Mouse (Mus musculus): Measurements from ENCODE around the gene Olfr573-ps1. TPM values are rescaled to one million over a fixed set of nuclear protein-coding genes. Genes with fewer than 3 reads are reported as not detected.

The Olfr573-ps1 gene
- polyA plus RNA-seq (2021; fragmentation: Nextera tagmentation), result not detected in 2 replicates
- long read RNA-seq, experiment 1, result 0 reads
- long read RNA-seq, experiment 2, result 0 reads

GRCm38 (mm10) chr7:102942475-102942874 is at the start of gene Olfr573-ps1:
Gene Olfr573-ps1 (minus strand): TSS chr7:102942575.

GRCm38 (mm10) chr7:102989224-102989623 is 46.8 kb upstream of the Olfr573-ps1 start, which contains the start of gene Olfr578:
Gene Olfr578 (minus strand): TSS chr7:102989324.

GRCm38 (mm10) chr7:102975843-102976242 is 33.5 kb upstream of the Olfr573-ps1 start, which contains the start of gene Olfr577:
Gene Olfr577 (minus strand): TSS chr7:102975943.

GRCm38 (mm10) chr7:102962360-102962759 is 20.0 kb upstream of the Olfr573-ps1 start, which contains the start of gene Olfr576:
Gene Olfr576 (plus strand): TSS chr7:102962660.

GRCm38 (mm10) chr7:102958593-102958992 is 16.2 kb upstream of the Olfr573-ps1 start, which contains the start of gene Olfr575:
Gene Olfr575 (minus strand): TSS chr7:102958775.

GRCm38 (mm10) chr7:102948167-102948566 is 5.8 kb upstream of the Olfr573-ps1 start, which contains the start of gene Olfr574:
Gene Olfr574 (plus strand): TSS chr7:102948467.

GRCm38 (mm10) chr7:102924109-102924508 is 18.3 kb downstream of the Olfr573-ps1 start, which contains the start of gene Olfr572:
Gene Olfr572 (plus strand): TSS chr7:102924409.

GRCm38 (mm10) chr7:102917032-102917875 is 25.1 kb downstream of the Olfr573-ps1 start, which contains the start of gene Olfr571:
Gene Olfr571 (minus strand): TSS chr7:102917536.

Other genes with a start within 250 kb of the Olfr573-ps1 start
- gene Olfr557, start 246.7 kb downstream of the Olfr573-ps1 start, polyA plus RNA-seq (2021; fragmentation: Nextera tagmentation), result not detected in 2 replicates
- not detected in 2 replicates for gene Olfr558, start 240.4 kb downstream of the Olfr573-ps1 start, polyA plus RNA-seq (2021; fragmentation: Nextera tagmentation)
- not detected in 2 replicates for gene Olfr33, start 223.5 kb downstream of the Olfr573-ps1 start, polyA plus RNA-seq (2021; fragmentation: Nextera tagmentation)
- gene Olfr559, start 215.1 kb downstream of the Olfr573-ps1 start, polyA plus RNA-seq (2021; fragmentation: Nextera tagmentation), result not detected in 2 replicates
- not detected in 2 replicates for gene Olfr560, start 183.2 kb downstream of the Olfr573-ps1 start, polyA plus RNA-seq (2021; fragmentation: Nextera tagmentation)
- gene Olfr78, start 183.1 kb downstream of the Olfr573-ps1 start, polyA plus RNA-seq (2021; fragmentation: Nextera tagmentation), result 0.33 and 0.41 TPM in 2 replicates
- not detected in 2 replicates for gene Olfr561, start 171.4 kb downstream of the Olfr573-ps1 start, polyA plus RNA-seq (2021; fragmentation: Nextera tagmentation)
- gene Olfr564, start 139.1 kb downstream of the Olfr573-ps1 start, polyA plus RNA-seq (2021; fragmentation: Nextera tagmentation), result not detected in 2 replicates
- not detected in 2 replicates for gene Olfr566, start 83.8 kb downstream of the Olfr573-ps1 start, polyA plus RNA-seq (2021; fragmentation: Nextera tagmentation)
- not detected in 2 replicates for gene Olfr568, start 65.5 kb downstream of the Olfr573-ps1 start, polyA plus RNA-seq (2021; fragmentation: Nextera tagmentation)
- not detected in 2 replicates for gene Olfr569, start 51.7 kb downstream of the Olfr573-ps1 start, polyA plus RNA-seq (2021; fragmentation: Nextera tagmentation)
- gene Olfr570, start 48.0 kb downstream of the Olfr573-ps1 start, polyA plus RNA-seq (2021; fragmentation: Nextera tagmentation), result not detected in 2 replicates
- gene Olfr571, start 25.0 kb downstream of the Olfr573-ps1 start, polyA plus RNA-seq (2021; fragmentation: Nextera tagmentation), result not detected in 2 replicates
- not detected in 2 replicates for gene Olfr572, start 18.2 kb downstream of the Olfr573-ps1 start, polyA plus RNA-seq (2021; fragmentation: Nextera tagmentation)
- gene Olfr574, start 5.9 kb upstream of the Olfr573-ps1 start, polyA plus RNA-seq (2021; fragmentation: Nextera tagmentation), result not detected in 2 replicates
- gene Olfr575, start 16.2 kb upstream of the Olfr573-ps1 start, polyA plus RNA-seq (2021; fragmentation: Nextera tagmentation), result 0.11 TPM in 1 of 2 replicates, not detected in the other
- gene Olfr576, start 20.1 kb upstream of the Olfr573-ps1 start, polyA plus RNA-seq (2021; fragmentation: Nextera tagmentation), result not detected in 2 replicates
- not detected in 2 replicates for gene Olfr577, start 33.4 kb upstream of the Olfr573-ps1 start, polyA plus RNA-seq (2021; fragmentation: Nextera tagmentation)
- not detected in 2 replicates for gene Olfr578, start 46.7 kb upstream of the Olfr573-ps1 start, polyA plus RNA-seq (2021; fragmentation: Nextera tagmentation)
- gene Olfr582, start 95.4 kb upstream of the Olfr573-ps1 start, polyA plus RNA-seq (2021; fragmentation: Nextera tagmentation), result not detected in 2 replicates
- gene Olfr583, start 108.7 kb upstream of the Olfr573-ps1 start, polyA plus RNA-seq (2021; fragmentation: Nextera tagmentation), result not detected in 2 replicates
- gene Olfr584, start 139.3 kb upstream of the Olfr573-ps1 start, polyA plus RNA-seq (2021; fragmentation: Nextera tagmentation), result not detected in 2 replicates
- gene Olfr585, start 155.1 kb upstream of the Olfr573-ps1 start, polyA plus RNA-seq (2021; fragmentation: Nextera tagmentation), result not detected in 2 replicates
- gene Olfr586, start 183.1 kb upstream of the Olfr573-ps1 start, polyA plus RNA-seq (2021; fragmentation: Nextera tagmentation), result not detected in 2 replicates
- gene Olfr588-ps1, start 198.3 kb upstream of the Olfr573-ps1 start, polyA plus RNA-seq (2021; fragmentation: Nextera tagmentation), result not detected in 2 replicates
- not detected in 2 replicates for gene Olfr589, start 213.8 kb upstream of the Olfr573-ps1 start, polyA plus RNA-seq (2021; fragmentation: Nextera tagmentation)
- gene Olfr591, start 235.8 kb upstream of the Olfr573-ps1 start, polyA plus RNA-seq (2021; fragmentation: Nextera tagmentation), result not detected in 2 replicates
- not detected in 2 replicates for gene Olfr592, start 242.2 kb upstream of the Olfr573-ps1 start, polyA plus RNA-seq (2021; fragmentation: Nextera tagmentation)

Measured in left cerebral cortex, adult 6 months (tissue).